Mouse (Mus musculus) neutrophil, adult 5-6 weeks (primary cell): ENCODE results near the gene Hyls1. TPM values are rescaled to one million over a fixed set of nuclear protein-coding genes. Genes with fewer than 3 reads are reported as not detected.

Experiments
- ATAC-seq: fragments of 151-379, 151-347 bp; 2 replicates; pipeline ENCODE4 v1.8.0; 2017; ENCODE audit warnings: mild to moderate bottlenecking, moderate TSS enrichment; ENCODE audit not compliant: insufficient number of reproducible peaks, poor library complexity, low FRiP score, severe bottlenecking; ENCODE audit errors: extremely low read depth
- total RNA-seq: library from RNA; stranded (forward); fragments of 200-1000 nt; gene quantifications from 2 replicates; pipeline ENCODE4 v1.2.3, GENCODE M21; 2017

Gene Hyls1
- total RNA-seq, 1 experiment from 2014 or later, result 11.9 TPM

DNA sequence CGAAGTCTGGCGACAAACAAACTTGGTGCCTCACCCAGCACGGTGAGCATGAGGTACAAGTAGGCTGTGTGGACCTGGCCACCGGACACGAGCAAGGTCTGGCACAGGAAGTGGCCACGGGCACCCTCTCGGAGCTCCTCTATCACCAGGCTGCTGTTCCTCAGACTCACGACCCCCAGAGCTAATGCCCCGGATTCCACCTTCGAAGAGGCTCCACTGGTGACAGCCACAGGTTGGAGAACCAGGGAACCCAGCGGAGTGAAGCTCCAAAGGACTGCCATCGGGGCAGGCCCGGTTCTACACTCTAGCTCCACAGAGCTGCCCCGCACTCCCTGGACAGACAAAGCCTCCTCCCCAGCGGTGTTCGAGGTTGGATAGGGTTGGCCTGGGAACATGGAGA, 53.5 kb downstream of the Hyls1 start:
- no peak for ATAC-seq

- no peak for ATAC-seq
Observed at GRCm38 (mm10) chr9:35516182-35516581, 54.0 kb downstream of the Hyls1 start.

DNA sequence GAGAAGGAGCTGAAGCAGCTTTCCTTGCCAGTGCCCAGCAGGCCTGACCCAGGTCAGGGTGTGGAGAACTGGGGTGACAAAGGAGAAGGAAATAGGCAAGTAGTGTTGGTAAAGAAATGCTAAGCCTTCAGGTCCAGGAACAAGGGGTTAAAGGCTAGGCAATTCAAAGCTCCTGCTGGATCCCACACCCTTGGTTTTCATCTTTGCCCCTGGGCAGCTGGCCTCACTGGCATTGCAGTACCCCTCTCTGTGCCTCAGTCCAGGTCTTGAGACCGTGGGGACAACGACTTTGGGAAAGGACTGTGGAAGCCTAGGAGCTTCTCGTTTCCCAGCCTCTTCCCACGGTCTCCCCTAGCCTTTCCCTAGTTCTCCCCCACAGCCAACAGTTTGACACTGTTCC, 56.3 kb downstream of the Hyls1 start:
- no peak for ATAC-seq

Other genes with a start within 250 kb of the Hyls1 start
- 2.6 and 2.7 TPM in 2 replicates for gene Cdon, start 149.3 kb downstream of the Hyls1 start, total RNA-seq
- not detected in 2 replicates for gene Gm1113, start 52.1 kb downstream of the Hyls1 start, total RNA-seq
- gene Ddx25, start 11.9 kb downstream of the Hyls1 start, total RNA-seq, result 1.3 and 1.5 TPM in 2 replicates
- gene Pus3, start 11.8 kb downstream of the Hyls1 start, total RNA-seq, result 25.6 and 30.9 TPM in 2 replicates
- not detected in 2 replicates for gene Pate2, start 114 bp downstream of the Hyls1 start, total RNA-seq
- gene Pate4, start 41.5 kb upstream of the Hyls1 start, total RNA-seq, result not detected in 2 replicates
- not detected in 2 replicates for gene Pate3, start 77.8 kb upstream of the Hyls1 start, total RNA-seq
- not detected in 2 replicates for gene Pate1, start 117.0 kb upstream of the Hyls1 start, total RNA-seq
- not detected in 2 replicates for gene Gm17677, start 170.7 kb upstream of the Hyls1 start, total RNA-seq
- not detected in 2 replicates for gene Gm17727, start 207.7 kb upstream of the Hyls1 start, total RNA-seq
- gene Gm27235, start 219.7 kb upstream of the Hyls1 start, total RNA-seq, result not detected in 2 replicates
- gene D730048I06Rik, start 219.7 kb upstream of the Hyls1 start, total RNA-seq, result not detected in 2 replicates